Mouse (Mus musculus): Measurements from ENCODE around the gene Pdcd10. TPM values are rescaled to one million over a fixed set of nuclear protein-coding genes. Genes with fewer than 3 reads are reported as not detected.

Gene Pdcd10
- total RNA-seq, 1 experiment from 2014 or later: 300 TPM

DNA sequence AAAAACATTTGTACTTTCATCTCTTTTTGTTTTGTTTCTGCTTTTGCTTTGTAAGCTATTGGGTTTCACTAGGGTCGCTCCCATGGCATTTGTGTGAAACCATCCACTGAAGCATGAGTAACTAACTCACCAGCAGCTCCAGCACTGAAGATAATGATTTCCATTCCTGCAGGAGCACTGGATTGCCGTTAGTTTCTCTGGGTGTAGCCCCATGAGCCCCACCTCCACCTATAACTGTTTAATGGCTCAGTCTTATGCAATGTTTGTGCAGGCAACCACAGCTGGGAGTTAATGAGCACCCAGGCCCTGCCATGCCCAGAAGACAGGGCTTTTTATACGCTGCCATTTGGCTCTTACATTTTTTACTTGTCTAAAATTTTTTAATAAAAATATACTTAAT is 63.7 kb downstream of the Pdcd10 start:
- no peak for ATAC-seq (replicated peaks; ENCODE audit: insufficient number of reproducible peaks, low FRiP score, low TSS enrichment, poor library complexity, severe bottlenecking)

- ATAC-seq (replicated peaks; ENCODE audit: insufficient number of reproducible peaks, low FRiP score, low TSS enrichment, poor library complexity, severe bottlenecking): no peak
Measured at GRCm38 (mm10) chr3:75482056-75482455, 74.6 kb downstream of the Pdcd10 start, which contains the start of gene Wdr49. Wdr49 (minus strand) TSS chr3:75482156.

GRCm38 (mm10) chr3:75475106-75475505 is 81.5 kb downstream of the Pdcd10 start:
- ATAC-seq (replicated peaks; ENCODE audit: insufficient number of reproducible peaks, low FRiP score, low TSS enrichment, poor library complexity, severe bottlenecking): no peak

DNA sequence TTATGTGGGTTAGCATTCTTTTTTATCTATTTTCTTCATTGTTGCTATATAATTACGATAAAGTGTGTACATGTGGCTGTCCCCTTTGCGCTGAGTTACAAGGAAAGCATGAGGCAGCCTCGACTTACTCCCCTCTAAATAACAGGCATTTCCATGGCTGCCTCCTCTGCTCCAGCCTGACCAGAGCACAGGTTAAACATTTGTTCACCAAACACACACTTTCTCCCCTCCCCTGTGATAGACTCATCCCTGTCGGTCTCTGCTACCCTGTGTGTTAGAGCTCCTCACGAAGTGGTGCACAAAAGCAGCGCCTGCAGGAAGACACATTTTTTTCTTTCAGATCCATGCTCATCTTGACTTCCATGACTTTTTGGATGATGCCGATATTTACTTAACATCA is 82.0 kb downstream of the Pdcd10 start:
- no peak for ATAC-seq (replicated peaks; ENCODE audit: insufficient number of reproducible peaks, low FRiP score, low TSS enrichment, poor library complexity, severe bottlenecking)

- no peak for ATAC-seq (replicated peaks; ENCODE audit: insufficient number of reproducible peaks, low FRiP score, low TSS enrichment, poor library complexity, severe bottlenecking)
Measured at GRCm38 (mm10) chr3:75468154-75468553, 88.5 kb downstream of the Pdcd10 start.

Other genes with a start within 250 kb of the Pdcd10 start
- gene Wdr49, start 74.7 kb downstream of the Pdcd10 start, total RNA-seq (2017): 3.6 to 3.9 TPM in 2 of 3 replicates, not detected in the other
- 2.4 to 5.8 TPM (median 5.3 TPM) in 3 replicates for gene Serpini1, start 691 bp upstream of the Pdcd10 start, total RNA-seq (2017)
- gene Gm29133, start 191.3 kb upstream of the Pdcd10 start, total RNA-seq (2017): not detected in 3 replicates